Mouse (Mus musculus): ENCODE measurements at regions not wholly inside any gene's neighbourhood (a gene's known extent, or its start where the extent isn't known, plus 50 kb on each side); places are given as distances from the start of the nearest gene placed in this dataset.

DNA sequence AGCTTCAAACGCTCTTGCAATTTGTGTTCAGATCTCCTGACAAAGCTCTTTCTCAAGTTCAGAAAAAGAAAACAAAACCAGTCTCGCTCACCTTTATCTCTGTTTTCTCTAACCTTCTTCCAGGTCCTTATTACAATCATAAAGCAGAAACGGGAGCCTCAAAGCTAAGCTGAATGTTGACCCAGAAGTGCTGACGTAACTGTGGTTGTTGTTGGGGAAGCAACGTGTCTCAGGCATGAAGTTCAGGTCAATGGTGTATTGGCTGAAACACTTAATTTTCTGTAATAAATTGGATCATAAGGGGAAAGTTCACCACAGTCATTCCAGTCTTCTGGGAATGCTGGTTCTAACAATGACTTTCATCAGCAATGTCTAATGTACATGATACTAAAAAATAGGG, 586.7 kb downstream of the Ofcc1 start:
- no peak for DNase-seq

- peak in 1 of 2 experiments; percentile 7 for DNase-seq
Measured at GRCm38 (mm10) chr13:39774111-39774510, 587.1 kb downstream of the Ofcc1 start.

- no peak for DNase-seq
Measured at GRCm38 (mm10) chr13:39769228-39769627, 592.0 kb downstream of the Ofcc1 start.

DNA sequence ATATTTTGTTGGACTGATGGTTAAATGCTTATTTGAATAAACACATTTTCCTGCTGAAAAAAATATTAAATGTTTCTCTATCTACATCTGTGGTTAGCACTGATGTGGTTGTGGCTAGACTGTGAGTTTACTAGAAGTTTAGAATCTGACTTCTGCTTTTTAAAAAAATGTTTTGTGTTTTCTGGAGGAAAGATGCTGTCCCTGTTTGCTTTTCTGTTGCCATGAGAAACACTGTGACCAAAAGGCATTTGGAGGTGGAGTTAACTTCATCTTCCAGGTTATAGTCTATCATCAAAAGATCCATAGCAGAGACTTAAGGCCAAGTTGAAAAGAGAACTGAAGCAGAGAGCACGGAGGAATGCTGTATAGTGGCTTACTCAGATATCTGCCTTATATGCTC, 594.4 kb downstream of the Ofcc1 start:
- DNase-seq, result no peak
